ENCODE assay signal across 8 mouse cellular contexts in the genomic region with DNA sequence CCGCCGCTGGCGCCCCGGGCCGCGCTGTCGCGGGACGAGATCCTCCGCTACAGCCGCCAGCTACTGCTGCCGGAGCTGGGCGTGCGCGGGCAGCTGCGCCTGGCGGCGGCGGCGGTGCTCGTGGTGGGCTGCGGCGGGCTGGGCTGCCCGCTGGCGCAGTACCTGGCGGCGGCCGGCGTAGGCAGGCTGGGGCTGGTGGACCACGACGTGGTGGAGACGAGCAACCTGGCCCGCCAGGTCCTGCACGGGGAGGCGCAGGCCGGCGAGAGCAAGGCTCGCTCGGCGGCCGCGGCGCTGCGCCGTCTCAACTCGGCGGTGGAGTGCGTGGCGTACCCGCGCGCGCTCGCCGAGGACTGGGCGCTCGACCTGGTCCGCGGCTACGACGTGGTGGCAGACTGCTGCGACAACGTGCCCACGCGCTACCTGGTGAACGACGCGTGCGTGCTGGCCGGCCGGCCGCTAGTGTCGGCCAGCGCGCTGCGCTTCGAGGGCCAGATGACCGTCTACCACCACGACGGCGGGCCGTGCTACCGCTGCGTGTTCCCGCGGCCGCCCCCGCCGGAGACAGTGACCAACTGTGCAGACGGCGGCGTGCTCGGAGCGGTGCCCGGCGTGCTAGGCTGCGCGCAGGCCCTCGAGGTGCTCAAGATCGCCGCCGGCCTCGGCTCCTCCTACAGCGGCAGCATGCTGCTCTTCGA. TPM values are rescaled to one million over a fixed set of nuclear protein-coding genes. Genes with fewer than 3 reads are reported as not detected.
DNase-seq lines count a peak whose midpoint lies in the region; ATAC-seq lines count a peak whose summit lies in the region.

No protein-coding gene starts in this region.

- H3K36me3 ChIP-seq in forebrain, embryonic 12.5 days (replicated peaks): peaks cover 26% of the 10 kb centered on the region
- peaks cover 38% of the 10 kb centered on the region for H3K36me3 ChIP-seq in kidney, embryonic 15.5 days
- peaks cover 8% of the 10 kb centered on the region; the same call in 1 of the 2 replicates for H3K36me3 ChIP-seq in stomach, embryonic 14.5 days (ENCODE audit: control insufficient read depth, insufficient read depth, low read length)

- no peaks in the 10 kb centered on the region for H3K4me1 ChIP-seq in brown adipose tissue, adult 24 weeks (ENCODE audit: control insufficient read depth, insufficient read depth, insufficient read length, low read length)
- peaks cover 36% of the 10 kb centered on the region for H3K4me1 ChIP-seq in forebrain, embryonic 12.5 days
- H3K4me1 ChIP-seq in kidney, embryonic 15.5 days: peaks cover 39% of the 10 kb centered on the region
- peaks cover 21% of the 10 kb centered on the region for H3K4me1 ChIP-seq in stomach, embryonic 14.5 days (ENCODE audit: control insufficient read depth, insufficient read depth, low read length)

- peak; percentile 62 for ATAC-seq in forebrain, embryonic 12.5 days (ENCODE audit: low FRiP score)
- peak; percentile 69 for ATAC-seq in kidney, embryonic 15.5 days (replicated peaks; ENCODE audit: low FRiP score)
- ATAC-seq in stomach, embryonic 14.5 days (ENCODE audit: insufficient number of reproducible peaks, insufficient read depth, low FRiP score, low read depth): peak; percentile 14; the same call in 1 of the 2 replicates

- no peaks in the 10 kb centered on the region for H3K9me3 ChIP-seq in forebrain, embryonic 12.5 days
- H3K9me3 ChIP-seq in kidney, embryonic 15.5 days (replicated peaks): no peaks in the 10 kb centered on the region
- no peaks in the 10 kb centered on the region for H3K9me3 ChIP-seq in stomach, embryonic 14.5 days (ENCODE audit: control insufficient read depth, low read depth, low read length)

- peak overlapping the region; percentile 95 for H3K9ac ChIP-seq in forebrain, embryonic 12.5 days
- peak overlapping the region; percentile 78 for H3K9ac ChIP-seq in kidney, embryonic 15.5 days
- H3K9ac ChIP-seq in stomach, embryonic 14.5 days (replicated peaks; ENCODE audit: low read depth, low read length): peak overlapping the region; percentile 73

- H3K27ac ChIP-seq in brown adipose tissue, adult 24 weeks (replicated peaks; ENCODE audit: low read depth, low read length): peak overlapping the region; percentile 46
- H3K27ac ChIP-seq in forebrain, embryonic 12.5 days: peak overlapping the region; percentile 85
- H3K27ac ChIP-seq in kidney, embryonic 15.5 days: peak overlapping the region; percentile 98
- peak overlapping the region; percentile 92 for H3K27ac ChIP-seq in stomach, embryonic 14.5 days (ENCODE audit: low read length)

- peak; percentile 31 for DNase-seq in retina, postnatal 1 day
- DNase-seq in retina, embryonic 14.5 days (ENCODE audit: low spot score): no peak
- peak; percentile 2 for DNase-seq in lung, postnatal 36 days
- no peak for DNase-seq in adipocyte (ENCODE audit: low spot score)

- H3K4me2 ChIP-seq in forebrain, embryonic 12.5 days: peak overlapping the region; percentile 98
- H3K4me2 ChIP-seq in kidney, embryonic 15.5 days: peak overlapping the region; percentile 99
- H3K4me2 ChIP-seq in stomach, embryonic 14.5 days (replicated peaks; ENCODE audit: low read depth, low read length): peak overlapping the region; percentile 99

- H3K27me3 ChIP-seq in forebrain, embryonic 12.5 days: no peaks in the 10 kb centered on the region
- no peaks in the 10 kb centered on the region for H3K27me3 ChIP-seq in kidney, embryonic 15.5 days
- H3K27me3 ChIP-seq in stomach, embryonic 14.5 days (ENCODE audit: control insufficient read depth, insufficient read depth, low read length): no peaks in the 10 kb centered on the region

- H3K4me3 ChIP-seq in brown adipose tissue, adult 24 weeks (ENCODE audit: insufficient read depth, low read depth, low read length): peak overlapping the region; percentile 81
- peak overlapping the region; percentile 100 for H3K4me3 ChIP-seq in forebrain, embryonic 12.5 days (replicated peaks)
- H3K4me3 ChIP-seq in kidney, embryonic 15.5 days (replicated peaks): peak overlapping the region; percentile 68
- H3K4me3 ChIP-seq in stomach, embryonic 14.5 days (ENCODE audit: low read depth, low read length): peak overlapping the region; percentile 100

- 2% methylated on average over 82 of the region's 105 CpGs for WGBS in forebrain, embryonic 12.5 days
- 3% methylated on average over 87 of the region's 105 CpGs for WGBS in kidney, embryonic 15.5 days
- 2% methylated on average over 83 of the region's 105 CpGs for WGBS in stomach, embryonic 14.5 days

RNA-seq across cellular contexts. Expression of gene Mocs3, which starts 0.5 kb away (rescaled TPM):
- 4.0 and 5.9 TPM in 2 replicates for polyA plus RNA-seq in brown adipose tissue, adult 24 weeks (2012; ENCODE audit: insufficient read depth, insufficient read length, missing spikeins)
- 9.4 and 9.6 TPM in 2 replicates for polyA plus RNA-seq in forebrain, embryonic 12.5 days (2016; fragmentation: Nextera tagmentation; extraction: Ambion mirVana)
- polyA plus RNA-seq in kidney, embryonic 15.5 days (2015; fragmentation: Nextera tagmentation; extraction: Ambion mirVana): 6.3 and 6.9 TPM in 2 replicates
- polyA plus RNA-seq in stomach, embryonic 14.5 days (2014; fragmentation: Nextera tagmentation; extraction: Ambion mirVana): 6.9 and 7.1 TPM in 2 replicates

RNA-seq across cellular contexts. Expression of gene Dpm1, which starts 0.5 kb away (rescaled TPM):
- polyA plus RNA-seq in brown adipose tissue, adult 24 weeks (2012; ENCODE audit: insufficient read depth, insufficient read length, missing spikeins): 125 and 170 TPM in 2 replicates
- 79.3 and 88.0 TPM in 2 replicates for polyA plus RNA-seq in forebrain, embryonic 12.5 days (2016; fragmentation: Nextera tagmentation; extraction: Ambion mirVana)
- polyA plus RNA-seq in kidney, embryonic 15.5 days (2015; fragmentation: Nextera tagmentation; extraction: Ambion mirVana): 85.6 and 107 TPM in 2 replicates
- 82.3 and 102 TPM in 2 replicates for polyA plus RNA-seq in stomach, embryonic 14.5 days (2014; fragmentation: Nextera tagmentation; extraction: Ambion mirVana)

RNA-seq across cellular contexts. Expression of gene Gm20716, which starts 0.8 kb away (rescaled TPM):
- 25.1 and 26.9 TPM in 2 replicates for polyA plus RNA-seq in brown adipose tissue, adult 24 weeks (2012; ENCODE audit: insufficient read depth, insufficient read length, missing spikeins)
- polyA plus RNA-seq in forebrain, embryonic 12.5 days (2016; fragmentation: Nextera tagmentation; extraction: Ambion mirVana): 24.6 and 25.7 TPM in 2 replicates
- 19.3 and 19.5 TPM in 2 replicates for polyA plus RNA-seq in kidney, embryonic 15.5 days (2015; fragmentation: Nextera tagmentation; extraction: Ambion mirVana)
- 29.9 and 31.9 TPM in 2 replicates for polyA plus RNA-seq in stomach, embryonic 14.5 days (2014; fragmentation: Nextera tagmentation; extraction: Ambion mirVana)

RNA-seq across cellular contexts. Expression of gene Adnp, which starts 24.0 kb away (rescaled TPM):
- polyA plus RNA-seq in brown adipose tissue, adult 24 weeks (2012; ENCODE audit: insufficient read depth, insufficient read length, missing spikeins): 4.1 and 5.9 TPM in 2 replicates
- 3.5 and 10.8 TPM in 2 replicates for polyA plus RNA-seq in forebrain, embryonic 12.5 days (2016; fragmentation: Nextera tagmentation; extraction: Ambion mirVana)
- polyA plus RNA-seq in kidney, embryonic 15.5 days (2015; fragmentation: Nextera tagmentation; extraction: Ambion mirVana): 1.5 and 4.1 TPM in 2 replicates
- polyA plus RNA-seq in stomach, embryonic 14.5 days (2014; fragmentation: Nextera tagmentation; extraction: Ambion mirVana): 4.1 and 4.9 TPM in 2 replicates

RNA-seq across cellular contexts. Expression of gene Kcng1, which starts 50.6 kb away (rescaled TPM):
- not detected in 2 replicates for polyA plus RNA-seq in brown adipose tissue, adult 24 weeks (2012; ENCODE audit: insufficient read depth, insufficient read length, missing spikeins)
- polyA plus RNA-seq in forebrain, embryonic 12.5 days (2016; fragmentation: Nextera tagmentation; extraction: Ambion mirVana): 3.7 TPM in 2 replicates
- polyA plus RNA-seq in kidney, embryonic 15.5 days (2015; fragmentation: Nextera tagmentation; extraction: Ambion mirVana): 0.99 and 3.1 TPM in 2 replicates
- 7.1 and 7.4 TPM in 2 replicates for polyA plus RNA-seq in stomach, embryonic 14.5 days (2014; fragmentation: Nextera tagmentation; extraction: Ambion mirVana)

Comparison
In these comparisons a context has a peak if more than half of its experiments do, and no peak if none do; other contexts are left out.
1. DNase-seq: peak in retina, postnatal 1 day (single experiment) and lung, postnatal 36 days (single experiment); none in retina, embryonic 14.5 days (single experiment) and adipocyte (single experiment).
2. H3K27ac ChIP-seq: peak in every context shown above with its lines; median percentile 98 in kidney, embryonic 15.5 days; 92 in stomach, embryonic 14.5 days; 85 in forebrain, embryonic 12.5 days; 46 in brown adipose tissue, adult 24 weeks.
3. ATAC-seq: peak in every context shown above with its lines; median percentile 69 in kidney, embryonic 15.5 days; 62 in forebrain, embryonic 12.5 days; 14 in stomach, embryonic 14.5 days.
4. Peak in every context shown above with its lines, with median percentiles within 50 percentile points of each other: H3K4me3 ChIP-seq, H3K4me2 ChIP-seq and H3K9ac ChIP-seq.